Mouse (Mus musculus): ENCODE data around the gene Adad2. TPM values are rescaled to one million over a fixed set of nuclear protein-coding genes. Genes with fewer than 3 reads are reported as not detected.

Gene Adad2
- polyA plus RNA-seq, 1 experiment from 2014 or later, result 0.10 TPM

- H3K4me1 ChIP-seq (replicated peaks), result peaks cover 11% of the 10 kb centered on the region; the same call in 1 of the 2 replicates
- ATAC-seq (ENCODE audit: low FRiP score, low read depth), result no peak
- no peak overlapping the region for H3K27ac ChIP-seq (replicated peaks)
- H3K36me3 ChIP-seq, result no peaks in the 10 kb centered on the region
- no peaks in the 10 kb centered on the region for H3K9me3 ChIP-seq
- no peak overlapping the region for H3K4me3 ChIP-seq
- H3K9ac ChIP-seq, result no peak overlapping the region
- H3K27me3 ChIP-seq, result peaks cover 7% of the 10 kb centered on the region; the same call in 1 of the 2 replicates
- H3K4me2 ChIP-seq, result no peak overlapping the region
- 50% methylated on average over 29 of the region's 29 CpGs for WGBS
Measured at GRCm38 (mm10) chr8:119632909-119633308, 20.4 kb downstream of the Adad2 start.

GRCm38 (mm10) chr8:119634616-119635336 is 22.2 kb downstream of the Adad2 start:
- no peak overlapping the region for H3K27ac ChIP-seq (replicated peaks)
- H3K4me1 ChIP-seq (replicated peaks), result peaks cover 11% of the 10 kb centered on the region; the same call in 1 of the 2 replicates
- H3K27me3 ChIP-seq, result peaks cover 7% of the 10 kb centered on the region; the same call in 1 of the 2 replicates
- no peak overlapping the region for H3K4me3 ChIP-seq
- ATAC-seq (ENCODE audit: low FRiP score, low read depth), result no peak
- H3K9me3 ChIP-seq, result no peaks in the 10 kb centered on the region
- no peaks in the 10 kb centered on the region for H3K36me3 ChIP-seq
- no peak overlapping the region for H3K9ac ChIP-seq
- no peak overlapping the region for H3K4me2 ChIP-seq
- WGBS, result 15% methylated on average over 14 of the region's 14 CpGs

- Histone ChIP-seq H3K9me3 (no peaks in the 10 kb centered on the region), H3K4me3 (no peak within 1 kb of the TSS), H3K27ac (replicated peaks) (no peak within 1 kb of the TSS), H3K27me3 (peaks cover 7% of the 10 kb centered on the region; the same call in 1 of the 2 replicates), H3K36me3 (no peaks in the 10 kb centered on the region), H3K4me2 (no peak within 1 kb of the TSS), H3K4me1 (replicated peaks) (peaks cover 11% of the 10 kb centered on the region; the same call in 1 of the 2 replicates), H3K9ac (no peak within 1 kb of the TSS)
- 40% methylated on average over 6 of the region's 6 CpGs for WGBS
- no peak for ATAC-seq (ENCODE audit: low FRiP score, low read depth)
Measured at GRCm38 (mm10) chr8:119635378-119635777, 22.8 kb downstream of the Adad2 start, which contains the start of gene Kcng4. Gene Kcng4 (minus strand): TSS chr8:119635680.

- no peak overlapping the region for H3K4me3 ChIP-seq
- H3K4me1 ChIP-seq (replicated peaks), result peaks cover 11% of the 10 kb centered on the region; the same call in 1 of the 2 replicates
- no peak for ATAC-seq (ENCODE audit: low FRiP score, low read depth)
- peaks cover 7% of the 10 kb centered on the region; the same call in 1 of the 2 replicates for H3K27me3 ChIP-seq
- H3K9ac ChIP-seq, result no peak overlapping the region
- no peak overlapping the region for H3K27ac ChIP-seq (replicated peaks)
- no peaks in the 10 kb centered on the region for H3K9me3 ChIP-seq
- no peaks in the 10 kb centered on the region for H3K36me3 ChIP-seq
- 69% methylated on average over 2 of the region's 2 CpGs for WGBS
- no peak overlapping the region for H3K4me2 ChIP-seq
Measured at GRCm38 (mm10) chr8:119635958-119636357, 23.4 kb downstream of the Adad2 start.

- Histone ChIP-seq H3K9ac (no peak overlapping the region), H3K27ac (replicated peaks) (no peak overlapping the region), H3K27me3 (peaks cover 7% of the 10 kb centered on the region; the same call in 1 of the 2 replicates), H3K36me3 (no peaks in the 10 kb centered on the region), H3K4me1 (replicated peaks) (peaks cover 11% of the 10 kb centered on the region; the same call in 1 of the 2 replicates), H3K4me3 (no peak overlapping the region), H3K9me3 (no peaks in the 10 kb centered on the region), H3K4me2 (no peak overlapping the region)
- ATAC-seq (ENCODE audit: low FRiP score, low read depth), result no peak
- WGBS, result 64% methylated on average over 7 of the region's 7 CpGs
Measured at GRCm38 (mm10) chr8:119636766-119637165, 24.2 kb downstream of the Adad2 start.

GRCm38 (mm10) chr8:119637381-119637780 is 24.8 kb downstream of the Adad2 start:
- no peak overlapping the region for H3K4me2 ChIP-seq
- H3K4me3 ChIP-seq, result no peak overlapping the region
- H3K4me1 ChIP-seq (replicated peaks), result peaks cover 11% of the 10 kb centered on the region; the same call in 1 of the 2 replicates
- no peak for ATAC-seq (ENCODE audit: low FRiP score, low read depth)
- H3K9ac ChIP-seq, result no peak overlapping the region
- peaks cover 7% of the 10 kb centered on the region; the same call in 1 of the 2 replicates for H3K27me3 ChIP-seq
- no peak overlapping the region for H3K27ac ChIP-seq (replicated peaks)
- 94% methylated on average over 4 of the region's 4 CpGs for WGBS
- H3K9me3 ChIP-seq, result no peaks in the 10 kb centered on the region
- no peaks in the 10 kb centered on the region for H3K36me3 ChIP-seq

GRCm38 (mm10) chr8:119638261-119638660 is 25.7 kb downstream of the Adad2 start:
- WGBS, result 74% methylated on average over 6 of the region's 6 CpGs
- no peak overlapping the region for H3K27ac ChIP-seq (replicated peaks)
- peaks cover 11% of the 10 kb centered on the region; the same call in 1 of the 2 replicates for H3K4me1 ChIP-seq (replicated peaks)
- no peak overlapping the region for H3K4me3 ChIP-seq
- no peak overlapping the region for H3K4me2 ChIP-seq
- no peaks in the 10 kb centered on the region for H3K36me3 ChIP-seq
- peaks cover 6% of the 10 kb centered on the region; the same call in 1 of the 2 replicates for H3K27me3 ChIP-seq
- no peak for ATAC-seq (ENCODE audit: low FRiP score, low read depth)
- no peaks in the 10 kb centered on the region for H3K9me3 ChIP-seq
- H3K9ac ChIP-seq, result no peak overlapping the region

- H3K4me3 ChIP-seq, result no peak overlapping the region
- 62% methylated on average over 7 of the region's 7 CpGs for WGBS
Measured at GRCm38 (mm10) chr8:119639798-119640197, 27.3 kb downstream of the Adad2 start.

GRCm38 (mm10) chr8:119641058-119641457 is 28.5 kb downstream of the Adad2 start:
- H3K27ac ChIP-seq (replicated peaks), result no peak overlapping the region
- H3K4me2 ChIP-seq, result no peak overlapping the region
- H3K27me3 ChIP-seq, result no peaks in the 10 kb centered on the region
- H3K4me1 ChIP-seq (replicated peaks), result peaks cover 21% of the 10 kb centered on the region
- no peak overlapping the region for H3K4me3 ChIP-seq
- H3K36me3 ChIP-seq, result no peaks in the 10 kb centered on the region
- 87% methylated on average over 5 of the region's 5 CpGs for WGBS
- ATAC-seq (ENCODE audit: low FRiP score, low read depth), result no peak
- H3K9ac ChIP-seq, result no peak overlapping the region
- no peaks in the 10 kb centered on the region for H3K9me3 ChIP-seq

More at GRCm38 (mm10) chr8:119639798-119640197, 27.3 kb downstream of the Adad2 start:
- no peak for ATAC-seq (ENCODE audit: low FRiP score, low read depth)
- Histone ChIP-seq H3K4me2 (no peak overlapping the region), H3K9ac (no peak overlapping the region), H3K4me1 (replicated peaks) (peaks cover 15% of the 10 kb centered on the region), H3K36me3 (no peaks in the 10 kb centered on the region), H3K27me3 (no peaks in the 10 kb centered on the region), H3K9me3 (no peaks in the 10 kb centered on the region), H3K27ac (replicated peaks) (no peak overlapping the region)

GRCm38 (mm10) chr8:119642960-119643359 is 30.4 kb downstream of the Adad2 start:
- Histone ChIP-seq H3K4me3 (no peak overlapping the region), H3K36me3 (no peaks in the 10 kb centered on the region), H3K27me3 (no peaks in the 10 kb centered on the region), H3K9ac (no peak overlapping the region), H3K4me2 (no peak overlapping the region), H3K9me3 (no peaks in the 10 kb centered on the region), H3K4me1 (replicated peaks) (peaks cover 21% of the 10 kb centered on the region), H3K27ac (replicated peaks) (no peak overlapping the region)
- no peak for ATAC-seq (ENCODE audit: low FRiP score, low read depth)
- 90% methylated on average over 1 of the region's 1 CpGs for WGBS

GRCm38 (mm10) chr8:119644429-119644960 is 31.9 kb downstream of the Adad2 start:
- ATAC-seq (ENCODE audit: low FRiP score, low read depth), result 0 out of 2 replicates have a peak, but pooled peaks have one; percentile 28
- H3K4me2 ChIP-seq, result no peak overlapping the region

GRCm38 (mm10) chr8:119644981-119645597 is 32.5 kb downstream of the Adad2 start:
- Histone ChIP-seq H3K9me3 (no peaks in the 10 kb centered on the region), H3K9ac (no peak overlapping the region), H3K27me3 (no peaks in the 10 kb centered on the region), H3K27ac (replicated peaks) (peak overlapping the region; percentile 75), H3K4me2 (0 out of 2 replicates have a peak overlapping the region, but pooled peaks have one; percentile 1), H3K4me3 (no peak overlapping the region), H3K36me3 (no peaks in the 10 kb centered on the region), H3K4me1 (replicated peaks) (peaks cover 21% of the 10 kb centered on the region)
- ATAC-seq (ENCODE audit: low FRiP score, low read depth), result peak; percentile 73
- 37% methylated on average over 18 of the region's 18 CpGs for WGBS

More at GRCm38 (mm10) chr8:119644429-119644960, 31.9 kb downstream of the Adad2 start:
- no peak overlapping the region for H3K9ac ChIP-seq
- 59% methylated on average over 17 of the region's 17 CpGs for WGBS
- H3K27ac ChIP-seq (replicated peaks), result peak overlapping the region; percentile 75
- H3K27me3 ChIP-seq, result no peaks in the 10 kb centered on the region
- H3K36me3 ChIP-seq, result no peaks in the 10 kb centered on the region
- no peak overlapping the region for H3K4me3 ChIP-seq
- H3K9me3 ChIP-seq, result no peaks in the 10 kb centered on the region
- H3K4me1 ChIP-seq (replicated peaks), result peaks cover 21% of the 10 kb centered on the region
